Mouse (Mus musculus) heart, embryonic 16.5 days (tissue): Measurements from ENCODE around the gene Vwa7. TPM values are rescaled to one million over a fixed set of nuclear protein-coding genes. Genes with fewer than 3 reads are reported as not detected.

Experiments
- ATAC-seq: fragments of 200-750 bp; cut with Nextera tagmentation; replicated peaks from 2 replicates; pipeline ENCODE4 v1.8.0; 2017; ENCODE audit warnings: moderate number of reproducible peaks; ENCODE audit not compliant: insufficient read depth, low FRiP score; ENCODE audit errors: extremely low read depth
- H3K27ac ChIP-seq: fragments of 300-500 bp; sonication (generic); 2 replicates; pipeline ENCODE4 v1.5.1; 2014; ENCODE audit warnings: mild to moderate bottlenecking, low read length, control low read depth, moderate library complexity
- H3K27me3 ChIP-seq: fragments of 300-500 bp; sonication (generic); 2 replicates; pipeline ENCODE4 v1.6.1; 2014; ENCODE audit warnings: low read length, mixed read lengths; ENCODE audit not compliant: control insufficient read depth, insufficient read depth
- H3K36me3 ChIP-seq: fragments of 300-500 bp; sonication (generic); 2 replicates; pipeline ENCODE4 v1.6.1; 2014; ENCODE audit not compliant: control insufficient read depth, insufficient read depth
- H3K4me1 ChIP-seq: fragments of 300-500 bp; sonication (generic); 2 replicates; pipeline ENCODE4 v1.6.1; 2014; ENCODE audit warnings: low read length, mixed read lengths; ENCODE audit not compliant: control insufficient read depth, insufficient read depth
- H3K4me2 ChIP-seq: fragments of 300-500 bp; sonication (generic); 2 replicates; pipeline ENCODE4 v1.6.1; 2014; ENCODE audit warnings: low read depth, mild to moderate bottlenecking, control low read depth, low read length
- H3K4me3 ChIP-seq: fragments of 300-500 bp; sonication (generic); 2 replicates; pipeline ENCODE4 v1.5.1; 2014; ENCODE audit warnings: mild to moderate bottlenecking, control low read depth, low read length
- H3K9ac ChIP-seq: fragments of 300-500 bp; sonication (generic); 2 replicates; pipeline ENCODE4 v1.6.1; 2014; ENCODE audit warnings: low read length, control low read depth
- H3K9me3 ChIP-seq: fragments of 300-500 bp; sonication (generic); replicated peaks from 2 replicates; pipeline ENCODE4 v1.6.1; 2016; ENCODE audit warnings: low read length; ENCODE audit not compliant: control insufficient read depth
- WGBS: fragments of 180-500 bp; shearing (Covaris S2); extraction: QIAGEN DNeasy Blood & Tissue Kit; methylation state at CpG from one replicate; pipeline ENCODE4 v1.1.7; 2014; 5-methylcytosine and 5-hydroxymethylcytosine counted together
- polyA plus RNA-seq: library from polyadenylated mRNA; unstranded; fragments of >200 nt; fragmentation: Nextera tagmentation; extraction: Ambion mirVana; gene quantifications from 2 replicates; pipeline ENCODE4 v1.2.1, GENCODE M21; 2015

Gene Vwa7
- polyA plus RNA-seq, 1 experiment from 2014 or later: 0.34 TPM

GRCm38 (mm10) chr17:35024261-35024660, 7.9 kb downstream of the Vwa7 start:
- Histone ChIP-seq H3K36me3 (no peaks in the 10 kb centered on the region), H3K27me3 (no peaks in the 10 kb centered on the region), H3K9me3 (no peaks in the 10 kb centered on the region), H3K4me3 (no peak overlapping the region), H3K27ac (no peak overlapping the region), H3K4me2 (no peak overlapping the region), H3K9ac (no peak overlapping the region; the same call in 1 of the 2 replicates), H3K4me1 (peaks cover 14% of the 10 kb centered on the region)
- ATAC-seq: no peak
- 50% methylated on average over 13 of the region's 13 CpGs for WGBS

GRCm38 (mm10) chr17:35024691-35025488, 8.5 kb downstream of the Vwa7 start:
- Histone ChIP-seq H3K27ac (no peak overlapping the region), H3K4me3 (no peak overlapping the region), H3K36me3 (no peaks in the 10 kb centered on the region), H3K4me1 (peaks cover 14% of the 10 kb centered on the region), H3K9ac (no peak overlapping the region), H3K27me3 (no peaks in the 10 kb centered on the region), H3K9me3 (no peaks in the 10 kb centered on the region), H3K4me2 (no peak overlapping the region)
- 55% methylated on average over 8 of the region's 10 CpGs for WGBS
- no peak for ATAC-seq

GRCm38 (mm10) chr17:35026206-35026605, 9.8 kb downstream of the Vwa7 start:
- Histone ChIP-seq H3K4me3 (no peak overlapping the region), H3K9me3 (no peaks in the 10 kb centered on the region), H3K36me3 (no peaks in the 10 kb centered on the region), H3K4me2 (no peak overlapping the region), H3K4me1 (peaks cover 14% of the 10 kb centered on the region), H3K9ac (no peak overlapping the region), H3K27me3 (no peaks in the 10 kb centered on the region), H3K27ac (no peak overlapping the region)
- no peak for ATAC-seq
- 87% methylated on average over 5 of the region's 5 CpGs for WGBS

- peak within 1 kb of the TSS; percentile 39; the same call in 1 of the 2 replicates for H3K9ac ChIP-seq
- WGBS: 32% methylated on average over 13 of the region's 13 CpGs
- H3K4me3 ChIP-seq: no peak within 1 kb of the TSS
- H3K36me3 ChIP-seq: no peaks in the 10 kb centered on the region
- H3K9me3 ChIP-seq: no peaks in the 10 kb centered on the region
- no peaks in the 10 kb centered on the region for H3K27me3 ChIP-seq
- no peak; the same call in 1 of the 2 replicates for ATAC-seq
- H3K27ac ChIP-seq: 0 out of 2 replicates have a peak within 1 kb of the TSS, but pooled peaks have one; percentile 5
- H3K4me2 ChIP-seq: no peak within 1 kb of the TSS
- peaks cover 6% of the 10 kb centered on the region for H3K4me1 ChIP-seq
Observed at GRCm38 (mm10) chr17:35027277-35028068, 11.1 kb downstream of the Vwa7 start, which contains the start of gene Sapcd1. Sapcd1 (minus strand) TSS chr17:35028016.

GRCm38 (mm10) chr17:35028315-35028714, 11.9 kb downstream of the Vwa7 start:
- no peaks in the 10 kb centered on the region for H3K27me3 ChIP-seq
- 64% methylated on average over 2 of the region's 2 CpGs for WGBS
- H3K4me2 ChIP-seq: no peak overlapping the region

GRCm38 (mm10) chr17:35029691-35030532, 13.5 kb downstream of the Vwa7 start:
- 38% methylated on average over 19 of the region's 19 CpGs for WGBS
- H3K9ac ChIP-seq: no peak overlapping the region
- H3K4me1 ChIP-seq: peaks cover 6% of the 10 kb centered on the region; the same call in 1 of the 2 replicates

More at GRCm38 (mm10) chr17:35028315-35028714, 11.9 kb downstream of the Vwa7 start:
- no peaks in the 10 kb centered on the region for H3K36me3 ChIP-seq
- H3K27ac ChIP-seq: no peak overlapping the region
- peaks cover 6% of the 10 kb centered on the region for H3K4me1 ChIP-seq
- H3K9me3 ChIP-seq: no peaks in the 10 kb centered on the region
- H3K4me3 ChIP-seq: no peak overlapping the region
- no peak for ATAC-seq
- no peak overlapping the region for H3K9ac ChIP-seq

GRCm38 (mm10) chr17:35031272-35031671, 14.9 kb downstream of the Vwa7 start:
- no peak overlapping the region for H3K4me2 ChIP-seq
- peaks cover 6% of the 10 kb centered on the region; the same call in 1 of the 2 replicates for H3K4me1 ChIP-seq
- H3K27me3 ChIP-seq: no peaks in the 10 kb centered on the region
- H3K9ac ChIP-seq: no peak overlapping the region
- no peaks in the 10 kb centered on the region for H3K36me3 ChIP-seq
- no peak overlapping the region for H3K4me3 ChIP-seq
- H3K27ac ChIP-seq: no peak overlapping the region
- WGBS: 88% methylated on average over 11 of the region's 11 CpGs
- no peaks in the 10 kb centered on the region for H3K9me3 ChIP-seq
- ATAC-seq: no peak

More at GRCm38 (mm10) chr17:35029691-35030532, 13.5 kb downstream of the Vwa7 start:
- ATAC-seq: no peak
- no peaks in the 10 kb centered on the region for H3K36me3 ChIP-seq
- no peaks in the 10 kb centered on the region for H3K9me3 ChIP-seq
- no peaks in the 10 kb centered on the region for H3K27me3 ChIP-seq
- H3K4me3 ChIP-seq: no peak overlapping the region
- H3K27ac ChIP-seq: no peak overlapping the region
- H3K4me2 ChIP-seq: no peak overlapping the region

GRCm38 (mm10) chr17:35031880-35032279, 15.5 kb downstream of the Vwa7 start:
- H3K4me2 ChIP-seq: no peak overlapping the region
- no peak overlapping the region for H3K9ac ChIP-seq
- no peak overlapping the region for H3K27ac ChIP-seq
- no peak overlapping the region for H3K4me3 ChIP-seq
- no peaks in the 10 kb centered on the region for H3K9me3 ChIP-seq
- H3K36me3 ChIP-seq: no peaks in the 10 kb centered on the region
- 74% methylated on average over 7 of the region's 7 CpGs for WGBS
- peaks cover 6% of the 10 kb centered on the region; the same call in 1 of the 2 replicates for H3K4me1 ChIP-seq
- no peaks in the 10 kb centered on the region for H3K27me3 ChIP-seq
- ATAC-seq: no peak
